Mouse (Mus musculus): ENCODE results near the gene Msi1.

- TF ChIP-seq CTCF (IDR thresholded peaks at IDR 0.05; ENCODE audit: control insufficient read depth, insufficient read depth, insufficient read length) (no peak), MYOD1 (IDR thresholded peaks at IDR 0.05; ENCODE audit: control insufficient read depth, insufficient read length, low read depth) (no peak), USF1 (IDR thresholded peaks at IDR 0.05; ENCODE audit: low read depth) (no peak)
These were observed 21.3 kb upstream of the Msi1 start for GRCm38 (mm10) chr5:115408110-115408509.
